Mouse (Mus musculus): Measurements from ENCODE around the gene Camp. TPM values are rescaled to one million over a fixed set of nuclear protein-coding genes. Genes with fewer than 3 reads are reported as not detected.
A peak's percentile ranks its signal among the peaks of the same experiment; 100 is the strongest.

Camp gene
- total and polyA plus RNA-seq, 3 experiments: 0.52 to 0.69 TPM; not detected in 1

DNA sequence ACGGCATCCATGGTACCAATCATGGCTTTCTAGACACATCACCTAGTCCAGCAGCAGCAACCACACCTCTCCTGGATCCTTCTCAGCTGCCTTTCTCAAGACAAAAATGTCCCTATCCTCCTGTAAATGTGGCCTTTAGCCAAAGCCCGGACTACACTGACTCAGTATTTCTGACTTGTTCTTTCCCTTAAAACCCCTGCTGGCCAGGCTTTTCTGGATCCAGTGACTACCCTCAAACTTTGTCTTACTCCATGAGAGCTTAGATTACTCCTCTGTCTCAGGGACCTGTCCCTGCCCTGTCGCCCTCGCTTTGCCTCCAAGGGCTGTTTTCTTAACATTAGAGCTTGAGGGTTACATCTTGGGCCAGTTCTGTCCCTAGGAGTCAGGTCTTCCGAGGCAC, 682 bp upstream of the Camp start:
- DNase-seq: peak; percentile 22

DNA sequence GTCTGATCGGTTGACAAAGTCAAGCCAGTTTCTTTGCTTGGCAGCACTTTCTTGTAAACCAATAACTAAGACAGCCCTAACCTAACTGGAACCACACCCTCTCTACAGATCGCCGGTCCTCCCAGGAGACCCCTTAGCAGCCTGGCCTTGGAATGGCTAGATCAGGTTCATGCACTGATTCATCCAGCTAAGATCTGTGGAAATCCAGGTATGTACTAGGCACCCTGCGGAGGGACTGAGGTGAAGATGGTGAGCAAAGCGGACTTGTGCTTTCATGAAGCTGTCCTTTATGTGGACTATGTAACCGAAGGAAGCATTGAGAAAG, 16.4 kb downstream of the Camp start:
- no peak for DNase-seq

DNA sequence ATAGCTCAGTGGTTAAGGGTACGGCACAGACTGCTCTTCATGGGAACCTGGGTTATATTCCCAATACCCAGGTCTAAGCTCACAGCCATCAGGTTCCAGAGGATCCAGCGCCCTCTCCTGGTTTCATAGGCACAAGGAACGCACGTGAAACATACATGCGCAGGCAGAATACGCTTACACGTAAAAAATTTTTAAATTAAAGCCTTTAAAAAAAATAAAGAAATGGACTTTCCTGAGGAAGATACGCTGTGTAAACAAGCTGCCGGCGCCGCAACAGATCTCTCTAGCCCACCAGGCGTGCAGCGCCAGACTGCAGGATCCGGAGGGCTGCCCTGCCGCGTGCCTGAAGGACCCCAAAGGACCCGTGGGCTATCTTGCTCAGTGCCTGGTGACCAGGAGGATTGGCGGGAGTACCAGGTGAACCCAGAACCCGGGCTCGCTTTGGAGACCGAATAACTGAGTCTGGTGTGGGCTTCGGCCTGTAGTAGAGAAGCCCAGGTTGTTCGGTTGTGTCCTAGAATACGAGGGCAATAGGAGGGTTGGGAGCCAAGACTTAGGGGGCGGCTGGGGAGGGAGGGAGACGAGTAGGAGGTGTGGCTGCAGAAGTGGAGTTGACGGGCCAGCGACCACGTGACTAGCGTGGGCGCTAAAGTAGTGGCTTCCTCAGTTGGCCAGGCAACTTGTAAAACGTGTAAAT, 16.9 kb downstream of the Camp start, which contains the start of gene Nme6:
Gene Nme6 (plus strand): TSS at position 359 of the 697 bp plus-strand sequence.
- DNase-seq: peak; percentile 92

DNA sequence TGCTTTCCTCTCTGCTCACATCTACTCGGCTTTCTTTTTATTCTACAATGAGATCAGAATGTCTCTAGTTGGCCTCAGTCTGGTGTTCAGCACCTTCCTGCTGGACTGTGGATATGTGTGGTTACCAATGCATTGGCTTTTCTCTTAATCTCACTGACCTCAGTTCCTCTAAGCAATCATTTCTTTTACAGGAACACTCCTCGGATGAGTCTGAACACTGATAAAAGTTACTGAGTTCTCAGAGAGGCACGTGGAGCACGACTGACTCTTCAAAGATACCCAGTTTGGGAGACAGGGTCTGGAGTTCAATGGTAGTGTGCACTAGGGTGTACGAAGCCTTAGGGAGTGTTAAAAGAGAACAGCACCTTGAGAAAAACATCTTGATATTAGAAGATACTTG, 23.2 kb downstream of the Camp start:
- DNase-seq: no peak

DNA sequence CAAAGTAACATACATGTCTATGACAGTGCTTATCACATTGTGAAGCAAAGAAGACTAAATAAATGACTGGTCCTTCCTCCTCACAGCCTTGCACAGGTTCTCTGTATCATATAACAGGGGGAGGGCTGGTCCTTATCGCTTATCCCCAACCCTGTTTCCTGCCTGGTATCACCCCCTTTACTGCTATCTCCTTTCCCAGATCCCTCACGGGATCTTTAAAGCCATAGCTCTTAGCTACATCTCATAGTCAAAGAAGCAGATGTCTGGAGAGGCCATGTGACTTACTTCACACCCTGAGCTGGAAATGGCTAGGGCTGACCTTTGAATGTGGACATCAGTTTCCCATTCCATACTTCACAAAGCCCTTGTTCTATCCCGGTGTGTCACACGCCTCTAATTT, 23.7 kb downstream of the Camp start:
- DNase-seq: no peak

DNA sequence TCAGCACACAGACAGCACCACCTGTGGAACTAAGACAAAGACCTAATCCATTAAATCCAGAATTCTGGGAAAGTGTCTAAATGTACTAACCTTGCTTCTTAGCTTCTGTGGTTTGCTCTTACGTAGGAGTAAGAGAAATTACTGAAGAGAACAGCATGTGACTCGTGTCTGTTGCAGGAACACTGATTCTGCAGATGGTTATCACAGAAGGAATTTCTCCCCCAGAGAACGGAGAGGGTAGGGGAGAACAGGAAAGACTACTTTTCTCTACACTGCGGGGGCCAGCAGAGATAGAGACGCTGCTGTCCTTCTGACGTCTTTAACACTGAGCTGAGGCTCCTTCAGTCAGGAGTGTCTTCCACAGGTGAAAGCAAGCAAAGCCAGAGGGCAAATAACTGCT, 33.1 kb downstream of the Camp start:
- DNase-seq: no peak

DNA sequence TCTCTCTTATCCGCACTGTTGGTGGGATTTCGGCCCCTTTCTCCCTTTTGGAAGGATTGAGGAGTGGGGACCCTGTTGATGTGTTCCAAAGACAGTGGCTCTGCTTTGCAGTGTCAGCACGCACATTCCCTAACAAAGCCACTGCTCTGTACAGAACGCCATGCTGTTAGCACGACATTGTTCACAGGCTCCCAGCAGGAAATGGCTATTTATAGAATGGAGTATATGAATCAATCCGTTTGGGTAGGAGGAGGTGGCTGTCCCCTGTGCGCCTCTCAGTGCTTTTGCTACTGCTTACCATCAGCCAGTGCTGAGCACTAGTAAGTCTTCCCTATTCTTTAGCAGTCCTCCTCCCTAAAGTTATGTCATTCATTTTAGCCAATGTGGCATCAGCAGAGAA, 36.0 kb downstream of the Camp start:
- DNase-seq: no peak

DNA sequence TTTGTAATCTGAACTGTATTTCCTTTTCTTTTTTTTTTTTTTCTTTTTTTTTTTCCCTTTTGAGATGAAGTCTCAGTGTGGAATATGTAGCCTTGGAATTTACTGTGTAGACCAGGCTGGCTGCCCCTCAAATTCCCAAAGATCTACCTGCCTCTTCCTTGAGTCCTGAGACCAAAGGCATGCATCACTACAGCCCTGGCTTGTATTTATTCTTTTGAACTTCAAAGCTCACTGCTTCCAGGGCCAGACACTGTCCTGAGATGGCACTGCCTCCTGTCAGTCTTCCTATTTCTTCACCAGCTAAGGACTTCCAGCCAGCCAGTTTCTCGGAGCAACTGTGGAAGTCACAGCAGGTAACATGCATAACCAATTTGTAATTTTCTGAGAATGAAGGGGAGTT, 37.4 kb downstream of the Camp start, which contains the start of gene Spink8:
Gene Spink8 (plus strand): TSS at position 301 of the 400 bp plus-strand sequence.
- no peak for DNase-seq

DNA sequence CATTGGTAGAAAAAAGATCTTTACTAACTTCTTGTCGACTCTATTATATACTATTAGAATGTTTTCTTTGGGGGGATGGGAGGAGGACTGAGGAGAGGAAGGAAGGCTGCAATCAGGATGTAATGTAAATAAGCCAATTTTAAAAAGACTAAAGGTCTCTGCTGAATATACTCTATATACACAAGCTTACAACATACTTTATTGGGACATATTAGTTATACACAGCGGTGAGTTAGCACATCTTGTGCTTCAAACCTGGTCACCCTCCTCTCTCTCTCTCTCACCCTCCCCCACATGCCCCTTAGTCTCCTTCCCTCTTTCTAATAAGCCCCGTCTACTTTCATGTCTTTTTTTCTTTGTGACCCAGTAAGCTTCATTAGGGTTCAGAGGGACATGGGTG, 41.5 kb downstream of the Camp start:
- DNase-seq: no peak

DNA sequence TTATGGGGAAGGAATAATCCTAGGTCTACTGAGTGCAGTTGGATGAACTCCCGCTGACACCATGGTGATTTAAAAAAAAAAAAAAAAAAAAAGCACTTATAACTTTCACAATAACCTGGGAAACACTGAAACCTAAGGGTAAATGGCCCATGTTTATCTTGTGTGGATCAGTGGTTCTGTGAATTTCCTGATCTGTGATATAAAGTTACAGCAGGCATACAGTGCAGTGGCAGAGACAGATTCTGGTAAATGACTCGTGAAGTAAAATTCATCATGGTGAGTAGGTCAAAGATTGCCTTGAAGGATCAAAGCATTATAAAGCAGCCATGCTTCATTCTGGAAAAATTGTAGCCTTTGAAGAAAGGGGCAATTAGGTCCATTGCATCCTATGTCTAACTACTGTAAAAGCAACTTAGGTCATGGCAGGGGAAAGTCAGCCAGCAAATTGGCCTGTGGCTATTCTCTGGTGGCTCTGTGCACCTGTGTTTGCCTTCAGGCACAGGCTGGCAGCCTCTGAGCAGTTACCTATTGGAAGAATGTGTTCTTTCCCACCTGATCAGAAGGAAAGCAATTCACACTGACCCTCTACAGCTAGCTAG, 42.6 kb downstream of the Camp start:
- DNase-seq: no peak

DNA sequence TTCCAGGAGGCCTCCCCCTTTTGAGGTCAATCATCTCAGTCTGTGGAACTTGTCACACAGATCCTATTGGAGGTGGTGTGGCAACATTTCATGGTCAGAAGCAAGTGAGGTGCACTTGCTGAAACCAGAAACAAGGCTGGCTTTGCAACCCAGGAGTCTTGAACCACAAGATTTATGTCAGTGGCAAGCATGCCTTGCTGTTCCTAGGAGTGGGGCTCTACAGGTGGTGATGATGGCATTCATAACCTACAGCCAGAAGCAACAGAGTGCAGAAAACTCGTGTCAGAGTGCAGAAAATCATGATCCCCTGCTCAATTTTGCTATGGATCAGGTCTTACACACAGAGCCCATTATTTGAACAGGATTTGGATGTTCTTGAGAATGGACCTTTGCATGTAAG, 43.2 kb downstream of the Camp start:
- DNase-seq: peak; percentile 6

DNA sequence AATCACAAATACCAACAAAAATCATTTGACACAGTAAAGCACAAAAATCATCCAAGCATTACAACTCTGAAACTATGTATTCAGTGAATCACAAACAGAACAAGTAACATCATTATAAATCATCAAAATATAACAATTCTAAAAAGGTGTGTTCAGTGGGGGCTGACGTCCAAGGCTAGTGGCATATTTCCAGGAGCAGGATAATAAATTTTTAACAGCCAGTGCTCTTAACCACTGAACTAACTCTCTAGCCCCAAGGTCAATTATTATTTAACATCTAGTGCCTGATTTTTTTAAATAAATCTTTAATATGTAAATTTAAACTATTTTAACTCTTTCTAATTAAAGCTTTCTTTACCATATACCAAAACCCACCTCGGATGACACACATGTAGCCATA, 43.8 kb downstream of the Camp start:
- peak; percentile 16 for DNase-seq

DNA sequence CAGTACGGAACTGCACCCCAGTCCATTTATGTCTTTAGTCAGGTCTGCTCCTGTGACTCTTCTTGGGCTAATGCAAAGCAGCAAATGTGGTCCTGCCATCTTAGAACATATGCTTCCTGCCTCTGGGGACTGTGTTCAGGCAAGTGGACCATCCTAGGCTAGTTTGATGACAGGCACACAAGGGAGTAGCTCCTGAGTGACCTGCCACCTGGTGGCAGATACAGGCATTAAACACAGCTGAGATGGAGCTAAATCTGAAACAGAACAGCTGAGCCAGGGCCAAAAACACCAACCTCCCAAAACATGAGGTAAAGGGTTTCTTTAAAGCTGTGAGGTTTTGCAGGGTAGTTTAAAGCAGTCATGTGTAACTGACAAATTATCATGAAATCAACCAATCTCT, 51.4 kb downstream of the Camp start:
- DNase-seq: peak; percentile 41

Small RNA genes lying within 50 kb of the gene (microRNA-seq; reads per million reads assigned to microRNA genes)
- 0 reads per million in 2 experiments for gene Mir7089

Other genes with a start within 250 kb of the Camp start
- gene Fbxw24, start 223.6 kb downstream of the Camp start, total RNA-seq (2021): not detected
- gene Fbxw24, start 223.6 kb downstream of the Camp start, polyA plus RNA-seq (2012; rRNA removed): not detected in 2 replicates
- not detected for gene Fbxw25, start 185.0 kb downstream of the Camp start, total RNA-seq (2021)
- gene Fbxw25, start 185.0 kb downstream of the Camp start, polyA plus RNA-seq (2012; rRNA removed): not detected in 2 replicates
- not detected for gene Fbxw18, start 146.9 kb downstream of the Camp start, total RNA-seq (2021)
- gene Fbxw18, start 146.9 kb downstream of the Camp start, polyA plus RNA-seq (2012; rRNA removed): not detected in 2 replicates
- gene Fbxw26, start 103.5 kb downstream of the Camp start, total RNA-seq (2021): not detected
- gene Fbxw26, start 103.5 kb downstream of the Camp start, polyA plus RNA-seq (2012; rRNA removed): not detected in 2 replicates
- gene Fbxw27, start 58.9 kb downstream of the Camp start, total RNA-seq (2021): not detected
- gene Fbxw27, start 58.9 kb downstream of the Camp start, polyA plus RNA-seq (2012; rRNA removed): not detected in 2 replicates
- 10 to 100 TPM; 15.2 to 33.6 TPM for gene Spink8, start 37.3 kb downstream of the Camp start, total RNA-seq (2021)
- not detected in 2 replicates for gene Spink8, start 37.3 kb downstream of the Camp start, polyA plus RNA-seq (2012; rRNA removed)
- gene Nme6, start 16.9 kb downstream of the Camp start, total RNA-seq (2021): 10 to 100 TPM; 19.0 to 20.7 TPM
- gene Nme6, start 16.9 kb downstream of the Camp start, polyA plus RNA-seq (2012; rRNA removed): 9.3 and 10.9 TPM in 2 replicates
- gene Cdc25a, start 26.0 kb upstream of the Camp start, total RNA-seq (2021): 10 to 100 TPM; 11.4 to 13.3 TPM
- gene Cdc25a, start 26.0 kb upstream of the Camp start, polyA plus RNA-seq (2012; rRNA removed): 4.3 TPM in 2 replicates
- gene Map4, start 81.8 kb upstream of the Camp start, total RNA-seq (2021): 10 to 100 TPM; 81.6 to 82.5 TPM
- 219 and 223 TPM in 2 replicates for gene Map4, start 81.8 kb upstream of the Camp start, polyA plus RNA-seq (2012; rRNA removed)

Measured in adrenal gland, adult 2 months (tissue).